Mouse (Mus musculus): Measurements from ENCODE around the gene Irgm2. TPM values are rescaled to one million over a fixed set of nuclear protein-coding genes. Genes with fewer than 3 reads are reported as not detected.

The Irgm2 gene
- total RNA-seq, 2 experiments from 2014 or later = 5.2 to 6.3 TPM

DNA sequence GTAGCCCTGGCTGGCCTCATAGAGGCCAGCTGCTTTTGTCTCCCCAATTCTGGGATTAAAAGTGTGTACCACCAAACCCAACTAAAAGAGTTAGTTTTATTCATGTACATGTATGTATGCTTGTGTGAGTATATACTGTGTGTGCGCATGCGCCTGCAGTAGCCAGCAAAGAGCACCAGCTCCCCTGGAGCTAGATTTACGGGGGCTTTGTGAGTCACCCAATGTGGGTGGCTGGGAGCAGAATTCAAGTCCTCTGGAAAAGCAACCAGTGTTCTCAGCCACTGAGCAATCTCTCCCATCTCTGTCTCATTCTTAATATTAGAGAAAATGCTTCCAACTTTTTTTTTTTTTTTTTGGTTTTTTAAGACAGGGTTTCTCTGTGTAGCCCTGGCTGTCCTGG is 55.0 kb downstream of the Irgm2 start:
- no peak for ATAC-seq (replicated peaks; ENCODE audit: poor library complexity, severe bottlenecking)

DNA sequence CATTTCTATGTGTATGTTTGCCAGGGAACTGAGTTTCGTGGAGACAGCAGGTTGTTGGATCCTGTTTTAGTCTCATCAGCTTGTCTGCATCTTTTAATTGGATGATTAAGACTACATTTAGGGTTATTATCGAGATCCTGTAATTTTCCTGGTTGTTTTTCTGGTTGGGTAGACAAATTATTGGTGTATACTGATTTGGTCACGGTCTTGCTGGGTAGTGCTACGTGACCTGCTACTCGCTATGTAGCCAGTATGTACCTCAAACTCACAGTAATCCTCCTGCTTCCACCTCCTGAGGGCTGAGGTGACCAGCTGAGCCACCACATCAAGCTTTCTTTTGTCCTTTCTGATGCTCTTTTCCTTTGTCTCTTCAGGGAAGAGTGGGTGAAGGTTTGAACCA is 58.4 kb downstream of the Irgm2 start:
- no peak for ATAC-seq (replicated peaks; ENCODE audit: poor library complexity, severe bottlenecking)

DNA sequence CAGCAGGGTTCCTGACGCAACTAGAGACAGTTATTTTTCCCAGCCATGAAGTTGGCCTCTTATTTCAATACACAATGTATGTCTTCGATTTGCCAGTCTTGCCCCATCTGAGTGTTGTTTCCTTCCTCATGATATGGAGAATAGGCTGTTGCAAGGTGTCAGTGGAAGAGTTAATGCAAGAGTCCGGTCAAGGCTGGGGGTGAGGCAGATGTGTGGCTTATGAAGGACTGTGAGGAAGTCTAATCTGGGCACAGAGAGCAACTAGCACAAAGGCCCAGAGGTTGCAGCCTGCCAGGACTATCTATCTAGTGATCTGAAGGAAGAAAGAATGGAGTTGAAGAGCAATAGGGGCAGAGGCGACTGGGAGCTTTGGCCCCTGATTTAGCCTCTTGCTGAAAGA is 60.7 kb downstream of the Irgm2 start:
- ATAC-seq (replicated peaks; ENCODE audit: poor library complexity, severe bottlenecking) = peak; percentile 92

DNA sequence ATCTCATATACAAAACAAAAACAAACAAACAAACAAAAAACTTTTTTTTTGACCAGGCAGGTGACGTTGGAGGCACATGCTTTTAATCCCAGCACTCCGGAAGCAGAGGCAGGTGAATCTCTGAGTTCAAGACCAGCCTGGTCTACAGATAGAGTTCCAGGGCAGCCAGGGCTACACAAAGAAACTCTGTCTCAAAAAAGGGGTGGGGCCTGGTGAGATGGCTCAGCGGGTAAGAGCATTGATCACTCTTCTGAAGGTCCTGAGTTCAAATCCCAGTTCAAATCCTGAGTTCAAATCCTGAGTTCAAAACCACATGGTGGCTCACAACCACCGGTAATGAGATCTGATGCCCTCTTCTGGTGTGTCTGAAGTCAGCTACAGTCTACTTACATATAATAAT is 62.4 kb downstream of the Irgm2 start:
- ATAC-seq (replicated peaks; ENCODE audit: poor library complexity, severe bottlenecking) = no peak

DNA sequence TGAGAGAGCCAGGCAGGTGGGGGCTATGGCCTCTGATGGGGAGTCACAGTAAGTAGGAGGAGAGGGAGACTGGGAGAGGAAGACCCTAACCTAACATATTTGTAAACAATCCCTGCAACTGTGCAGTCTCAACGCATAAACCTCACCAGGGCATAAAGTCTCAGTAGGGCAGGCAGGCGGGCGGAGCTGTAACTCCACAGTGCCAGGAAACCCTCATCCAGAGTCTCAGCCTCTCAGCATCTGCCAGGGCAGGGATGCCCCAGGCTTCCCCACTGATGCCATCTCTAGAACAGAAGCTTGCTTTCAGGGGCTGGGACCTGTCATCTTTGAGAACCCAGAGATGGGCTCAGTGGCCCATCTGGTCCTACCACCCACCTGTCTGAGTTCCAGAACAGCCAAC is 62.9 kb downstream of the Irgm2 start:
- ATAC-seq (replicated peaks; ENCODE audit: poor library complexity, severe bottlenecking) = no peak

DNA sequence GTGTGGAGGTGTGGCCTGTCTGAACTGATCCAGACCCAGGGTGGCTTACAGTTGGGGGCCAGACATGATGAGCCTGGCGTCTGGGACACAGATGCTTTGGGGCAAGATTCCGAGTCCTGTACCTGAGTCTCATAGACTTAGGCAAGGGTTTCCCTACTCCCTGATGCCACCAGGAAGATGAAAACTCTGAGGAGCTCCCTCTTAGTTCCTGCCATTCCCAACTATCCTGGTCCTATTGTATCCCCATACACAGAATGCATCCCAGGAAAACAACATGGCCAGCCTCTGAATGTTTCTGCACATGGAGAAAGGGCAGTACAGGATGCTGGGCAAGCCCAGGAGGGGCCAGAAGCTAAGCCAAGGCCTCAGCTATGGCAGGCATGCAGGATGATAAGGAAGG is 64.1 kb downstream of the Irgm2 start:
- no peak for ATAC-seq (replicated peaks; ENCODE audit: poor library complexity, severe bottlenecking)

GRCm38 (mm10) chr11:58264546-58264945 is 65.1 kb downstream of the Irgm2 start:
- ATAC-seq (replicated peaks; ENCODE audit: poor library complexity, severe bottlenecking) = no peak

- ATAC-seq (replicated peaks; ENCODE audit: poor library complexity, severe bottlenecking) = no peak
These were observed 68.9 kb downstream of the Irgm2 start for GRCm38 (mm10) chr11:58268285-58268684.

Other genes starting within 250 kb of the Irgm2 start
- gene Larp1, start 190.6 kb upstream of the Irgm2 start, total RNA-seq (2014; fragmentation: Nextera tagmentation) = 140 and 152 TPM in 2 replicates
- 57.4 and 70.4 TPM in 2 replicates for gene Larp1, start 190.6 kb upstream of the Irgm2 start, total RNA-seq (2017)
- not detected in 2 replicates for gene Gm12248, start 106.5 kb upstream of the Irgm2 start, total RNA-seq (2014; fragmentation: Nextera tagmentation)
- gene Gm12248, start 106.5 kb upstream of the Irgm2 start, total RNA-seq (2017) = 0.21 TPM in 1 of 2 replicates, not detected in the other
- gene Cnot8, start 95.5 kb upstream of the Irgm2 start, total RNA-seq (2014; fragmentation: Nextera tagmentation) = 79.5 and 85.5 TPM in 2 replicates
- gene Cnot8, start 95.5 kb upstream of the Irgm2 start, total RNA-seq (2017) = 117 and 126 TPM in 2 replicates
- 23.7 and 26.5 TPM in 2 replicates for gene Gemin5, start 31.1 kb upstream of the Irgm2 start, total RNA-seq (2014; fragmentation: Nextera tagmentation)
- gene Gemin5, start 31.1 kb upstream of the Irgm2 start, total RNA-seq (2017) = 29.6 and 31.4 TPM in 2 replicates
- 77.4 and 92.5 TPM in 2 replicates for gene Mrpl22, start 28.0 kb upstream of the Irgm2 start, total RNA-seq (2014; fragmentation: Nextera tagmentation)
- 58.4 and 65.0 TPM in 2 replicates for gene Mrpl22, start 28.0 kb upstream of the Irgm2 start, total RNA-seq (2017)
- gene Igtp, start 62 bp upstream of the Irgm2 start, total RNA-seq (2014; fragmentation: Nextera tagmentation) = 8.5 and 9.6 TPM in 2 replicates
- gene Igtp, start 62 bp upstream of the Irgm2 start, total RNA-seq (2017) = 8.7 and 11.8 TPM in 2 replicates
- 2.2 TPM in 1 of 2 replicates, not detected in the other for gene 4930438A08Rik, start 75.2 kb downstream of the Irgm2 start, total RNA-seq (2014; fragmentation: Nextera tagmentation)
- gene 4930438A08Rik, start 75.2 kb downstream of the Irgm2 start, total RNA-seq (2017) = 2.8 and 4.7 TPM in 2 replicates
- gene Zfp692, start 107.5 kb downstream of the Irgm2 start, total RNA-seq (2014; fragmentation: Nextera tagmentation) = 35.3 and 35.8 TPM in 2 replicates
- 22.7 and 27.7 TPM in 2 replicates for gene Zfp692, start 107.5 kb downstream of the Irgm2 start, total RNA-seq (2017)
- gene Zfp672, start 130.7 kb downstream of the Irgm2 start, total RNA-seq (2014; fragmentation: Nextera tagmentation) = 10.9 and 19.5 TPM in 2 replicates
- 22.6 and 26.4 TPM in 2 replicates for gene Zfp672, start 130.7 kb downstream of the Irgm2 start, total RNA-seq (2017)
- gene Sh3bp5l, start 131.1 kb downstream of the Irgm2 start, total RNA-seq (2014; fragmentation: Nextera tagmentation) = 4.5 and 10.7 TPM in 2 replicates
- 10.3 and 17.8 TPM in 2 replicates for gene Sh3bp5l, start 131.1 kb downstream of the Irgm2 start, total RNA-seq (2017)
- gene Lypd8, start 179.4 kb downstream of the Irgm2 start, total RNA-seq (2014; fragmentation: Nextera tagmentation) = not detected in 2 replicates
- gene Lypd8, start 179.4 kb downstream of the Irgm2 start, total RNA-seq (2017) = not detected in 2 replicates
- gene 1810065E05Rik, start 221.5 kb downstream of the Irgm2 start, total RNA-seq (2014; fragmentation: Nextera tagmentation) = not detected in 2 replicates
- gene 1810065E05Rik, start 221.5 kb downstream of the Irgm2 start, total RNA-seq (2017) = not detected in 2 replicates
- gene Gm12253, start 232.9 kb downstream of the Irgm2 start, total RNA-seq (2014; fragmentation: Nextera tagmentation) = not detected in 2 replicates
- gene Gm12253, start 232.9 kb downstream of the Irgm2 start, total RNA-seq (2017) = not detected in 2 replicates

Measured in granulocyte monocyte progenitor cell, adult 5-6 weeks (primary cell).